10 mouse cellular contexts compared by ENCODE assay signal in the genomic region with DNA sequence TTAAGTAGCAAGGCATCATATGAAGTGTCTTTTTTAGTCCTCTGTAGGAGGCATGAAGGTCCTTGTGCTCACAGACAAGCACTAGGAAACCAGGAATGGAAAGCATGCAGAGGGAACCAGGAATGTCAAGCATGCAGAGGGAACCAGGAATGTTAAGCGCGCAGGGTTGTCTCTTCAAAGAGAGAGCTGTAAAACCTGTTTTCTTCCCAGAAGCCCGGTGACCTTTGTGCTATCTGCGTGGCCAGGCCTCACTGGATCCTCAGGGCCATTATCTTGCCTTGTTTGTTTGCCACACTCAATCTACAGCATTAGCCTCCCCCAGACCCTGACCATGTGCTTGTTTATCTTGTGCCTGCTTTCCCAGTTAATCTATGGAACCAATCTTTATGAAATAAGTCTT. TPM values are rescaled to one million over a fixed set of nuclear protein-coding genes. Genes with fewer than 3 reads are reported as not detected.
DNase-seq lines count a peak whose midpoint lies in the region; ATAC-seq and TF ChIP-seq lines count a peak whose summit lies in the region.
"Had no signal": no experiment of that assay in that cellular context is flagged by ENCODE, and none has a peak within 500 bp of the region (broad histone marks: within the 10 kb centered on the region; RNA-seq: fewer than 3 reads in every experiment).

No protein-coding gene starts in this region.

- peak; percentile 91 for TF ChIP-seq EP300 in ES-Bruce4 (IDR thresholded peaks at IDR 0.05; ENCODE audit: insufficient read depth, low read depth, low read length)
- TF ChIP-seq EP300 in liver, embryonic 14.5 days (IDR thresholded peaks at IDR 0.05; ENCODE audit: low read depth) = peak; percentile 57

- ATAC-seq in heart, embryonic 11.5 days (replicated peaks; ENCODE audit: insufficient number of reproducible peaks, low FRiP score, low TSS enrichment) = no peak
- peak; percentile 73; the same call in 1 of the 2 replicates for ATAC-seq in liver, embryonic 14.5 days (ENCODE audit: insufficient read depth)

- TF ChIP-seq CTCF in ES-Bruce4 (IDR thresholded peaks at IDR 0.05; ENCODE audit: low read depth, low read length) = no peak
- no peak for TF ChIP-seq CTCF in liver, embryonic 14.5 days (IDR thresholded peaks at IDR 0.05; ENCODE audit: low read depth)
- TF ChIP-seq CTCF in thymus, adult 2 months (IDR thresholded peaks at IDR 0.05; ENCODE audit: borderline replicate concordance, control insufficient read depth, extremely low read depth, insufficient read depth, low read length, poor library complexity) = no peak

- no peak for TF ChIP-seq POLR2A in ES-Bruce4 (IDR thresholded peaks at IDR 0.05; ENCODE audit: insufficient read depth, low read length)
- no peak for TF ChIP-seq POLR2A in thymus, adult 2 months (IDR thresholded peaks at IDR 0.05; ENCODE audit: control insufficient read depth, extremely low read depth, insufficient read depth, low read length, poor library complexity)

- H3K4me1 ChIP-seq in heart, embryonic 11.5 days (ENCODE audit: control insufficient read depth, insufficient read depth, low read length) = no peaks in the 10 kb centered on the region
- H3K4me1 ChIP-seq in ES-Bruce4 (ENCODE audit: control insufficient read depth, insufficient read depth, low read length) = no peaks in the 10 kb centered on the region
- H3K4me1 ChIP-seq in liver, embryonic 14.5 days (replicated peaks; ENCODE audit: control insufficient read depth in 2 of 2, insufficient read depth in 2 of 2, low read length in 1 of 2) = peaks cover 5 to 29% of the 10 kb centered on the region in 2 experiments; a peak in 3 of 4 replicates
- no peaks in the 10 kb centered on the region for H3K4me1 ChIP-seq in thymus, adult 2 months (replicated peaks; ENCODE audit: control insufficient read depth, insufficient read depth, low read length)

- H3K4me2 ChIP-seq in heart, embryonic 11.5 days = no peak overlapping the region
- no peak overlapping the region for H3K4me2 ChIP-seq in liver, embryonic 14.5 days (ENCODE audit: low read depth)

- WGBS in heart, embryonic 11.5 days (ENCODE audit: insufficient replicate concordance) = 22% methylated on average over 4 of the region's 4 CpGs
- 24% methylated on average over 4 of the region's 4 CpGs for WGBS in liver, embryonic 14.5 days (ENCODE audit: insufficient replicate concordance)
- WGBS in thymus, adult 2 months = 100% methylated on average over 4 of the region's 4 CpGs

- H3K4me3 ChIP-seq in heart, embryonic 11.5 days (ENCODE audit: low read depth, low read length) = no peak overlapping the region
- H3K4me3 ChIP-seq in ES-Bruce4 (ENCODE audit: low read depth, low read length) = no peak overlapping the region
- H3K4me3 ChIP-seq in liver, embryonic 14.5 days (ENCODE audit: insufficient read depth in 1 of 2, low read depth in 2 of 2, low read length in 2 of 2) = no peak overlapping the region
- no peak overlapping the region for H3K4me3 ChIP-seq in thymus, adult 2 months (ENCODE audit: control insufficient read depth, insufficient read depth, low read length)

- no peak overlapping the region for H3K9ac ChIP-seq in heart, embryonic 11.5 days (ENCODE audit: low read depth, low read length)
- no peak overlapping the region for H3K9ac ChIP-seq in ES-Bruce4 (ENCODE audit: low read depth, poor library complexity, severe bottlenecking)
- H3K9ac ChIP-seq in liver, embryonic 14.5 days (replicated peaks) = no peak overlapping the region

- H3K27ac ChIP-seq in heart, embryonic 11.5 days (ENCODE audit: low read depth, low read length) = peak overlapping the region; percentile 41; the same call in 1 of the 2 replicates
- H3K27ac ChIP-seq in ES-Bruce4 (ENCODE audit: insufficient read depth, low read length) = peak overlapping the region; percentile 81; the same call in 1 of the 2 replicates
- H3K27ac ChIP-seq in liver, embryonic 14.5 days = no peak overlapping the region; the same call in 1 of the 2 replicates
- H3K27ac ChIP-seq in thymus, adult 2 months (ENCODE audit: control insufficient read depth, insufficient read depth, low read length) = no peak overlapping the region

- intact Hi-C loops in heart, postnatal 10 days (cut with DNase I) = no loop called here

- H3K36me3 ChIP-seq in heart, embryonic 11.5 days (ENCODE audit: control insufficient read depth, insufficient read depth, low read length) = no peaks in the 10 kb centered on the region
- H3K36me3 ChIP-seq in ES-Bruce4 (ENCODE audit: control insufficient read depth, insufficient read depth, low read length, poor library complexity, severe bottlenecking) = no peaks in the 10 kb centered on the region
- no peaks in the 10 kb centered on the region for H3K36me3 ChIP-seq in liver, embryonic 14.5 days (replicated peaks; ENCODE audit: control insufficient read depth, insufficient read depth, low read depth)
- no peaks in the 10 kb centered on the region for H3K36me3 ChIP-seq in thymus, adult 2 months (ENCODE audit: control insufficient read depth, insufficient read depth, low read length)

- no peaks in the 10 kb centered on the region for H3K9me3 ChIP-seq in heart, embryonic 11.5 days (replicated peaks; ENCODE audit: control insufficient read depth, low read length)
- H3K9me3 ChIP-seq in ES-Bruce4 (replicated peaks; ENCODE audit: control insufficient read depth, insufficient read depth, low read length, poor library complexity, severe bottlenecking) = no peaks in the 10 kb centered on the region
- H3K9me3 ChIP-seq in liver, embryonic 14.5 days (ENCODE audit: control insufficient read depth, low read length) = no peaks in the 10 kb centered on the region

- H3K27me3 ChIP-seq in heart, embryonic 11.5 days (ENCODE audit: control insufficient read depth, insufficient read depth, low read length) = no peaks in the 10 kb centered on the region
- no peaks in the 10 kb centered on the region for H3K27me3 ChIP-seq in ES-Bruce4 (ENCODE audit: control insufficient read depth, insufficient read depth, low read length, poor library complexity, severe bottlenecking)
- no peaks in the 10 kb centered on the region for H3K27me3 ChIP-seq in liver, embryonic 14.5 days (ENCODE audit: control insufficient read depth, insufficient read depth, low read length)
- no peaks in the 10 kb centered on the region for H3K27me3 ChIP-seq in thymus, adult 2 months (ENCODE audit: control insufficient read depth, insufficient read depth, low read length)

- no peak for DNase-seq in heart, adult 8-10 months (ENCODE audit: low spot score)
- peak; percentile 17 to 30 for DNase-seq in heart, postnatal 10 days
- DNase-seq in liver, embryonic 14.5 days (ENCODE audit: low read depth in 3 of 3, low spot score in 3 of 3) = peak in 2 of 3 experiments; percentile 20 to 49
- no peak for DNase-seq in left cerebral cortex, adult 11 months (ENCODE audit: low spot score)
- no peak for DNase-seq in right cerebral cortex, postnatal 36 days (ENCODE audit: low spot score in 2 of 2)
- DNase-seq in thymus, adult 2 months = no peak
- DNase-seq: B cell, adult 2 months; cerebellum, adult 2 months had no signal

RNA-seq across cellular contexts. Expression of gene Mcts1, which starts 10.6 kb away (rescaled TPM):
- polyA plus RNA-seq in heart, embryonic 11.5 days (2014; fragmentation: Nextera tagmentation; extraction: Ambion mirVana) = 51.2 and 56.5 TPM in 2 replicates
- total RNA-seq in heart, adult 8-10 months (2022) = 10 to 100 TPM; 30.1 to 43.2 (median 37.5) TPM
- polyA plus RNA-seq in ES-Bruce4 (2011; ENCODE audit: insufficient read depth, insufficient read length, low read depth, missing spikeins) = 153 and 160 TPM in 2 replicates
- total RNA-seq in heart, postnatal 10 days (2021) = 10 to 100 TPM; 41.6 to 42.8 TPM
- polyA plus RNA-seq in liver, embryonic 14.5 days (2012; rRNA removed) = 15.9 and 23.8 TPM in 2 replicates
- polyA plus RNA-seq in liver, embryonic 14.5 days (2014; fragmentation: Nextera tagmentation; extraction: Ambion mirVana) = 44.4 and 47.8 TPM in 2 replicates
- 11.1 and 12.4 TPM in 2 replicates for polyA plus RNA-seq in thymus, adult 2 months (2012; rRNA removed)

RNA-seq across cellular contexts. Expression of gene Cul4b, which starts 13.8 kb away (rescaled TPM):
- polyA plus RNA-seq in heart, embryonic 11.5 days (2014; fragmentation: Nextera tagmentation; extraction: Ambion mirVana) = 31.7 and 37.2 TPM in 2 replicates
- total RNA-seq in heart, adult 8-10 months (2022) = 10 to 100 TPM; 10.7 to 13.3 (median 12.0) TPM
- 530 and 557 TPM in 2 replicates for polyA plus RNA-seq in ES-Bruce4 (2011; ENCODE audit: insufficient read depth, insufficient read length, low read depth, missing spikeins)
- total RNA-seq in heart, postnatal 10 days (2021) = 10 to 100 TPM; 17.3 to 19.3 TPM
- 3.5 and 7.2 TPM in 2 replicates for polyA plus RNA-seq in liver, embryonic 14.5 days (2012; rRNA removed)
- polyA plus RNA-seq in liver, embryonic 14.5 days (2014; fragmentation: Nextera tagmentation; extraction: Ambion mirVana) = 12.9 and 13.3 TPM in 2 replicates
- 6.9 and 8.1 TPM in 2 replicates for polyA plus RNA-seq in thymus, adult 2 months (2012; rRNA removed)

RNA-seq across cellular contexts. Expression of gene C1galt1c1, which starts 45.1 kb away (rescaled TPM):
- 29.6 and 30.2 TPM in 2 replicates for polyA plus RNA-seq in heart, embryonic 11.5 days (2014; fragmentation: Nextera tagmentation; extraction: Ambion mirVana)
- total RNA-seq in heart, adult 8-10 months (2022) = 10 to 100 TPM in 3 of 4 experiments, 1 to 10 TPM in 1; 9.0 to 15.3 (median 11.0) TPM
- 18.6 and 20.0 TPM in 2 replicates for polyA plus RNA-seq in ES-Bruce4 (2011; ENCODE audit: insufficient read depth, insufficient read length, low read depth, missing spikeins)
- total RNA-seq in heart, postnatal 10 days (2021) = 10 to 100 TPM; 10.5 to 11.4 TPM
- polyA plus RNA-seq in liver, embryonic 14.5 days (2012; rRNA removed) = 4.4 and 8.6 TPM in 2 replicates
- 14.0 and 16.9 TPM in 2 replicates for polyA plus RNA-seq in liver, embryonic 14.5 days (2014; fragmentation: Nextera tagmentation; extraction: Ambion mirVana)
- polyA plus RNA-seq in thymus, adult 2 months (2012; rRNA removed) = 4.6 and 5.8 TPM in 2 replicates

Comparison
In these comparisons a context has a peak if more than half of its experiments do, and no peak if none do; other contexts are left out.
1. DNase-seq: peak in heart, postnatal 10 days (2 of 2) and liver, embryonic 14.5 days (2 of 3); none in heart, adult 8-10 months (single experiment), left cerebral cortex, adult 11 months (single experiment), right cerebral cortex, postnatal 36 days (0 of 2) and thymus, adult 2 months (single experiment).
2. H3K27ac ChIP-seq: peak in heart, embryonic 11.5 days (single experiment) and ES-Bruce4 (single experiment); none in liver, embryonic 14.5 days (single experiment) and thymus, adult 2 months (single experiment).
3. RNA of gene Cul4b, which starts 13.8 kb away (polyA plus RNA-seq): 530 to 557 TPM in ES-Bruce4; 31.7 to 37.2 TPM in heart, embryonic 11.5 days, 3.5 to 13.3 TPM in liver, embryonic 14.5 days and 6.9 to 8.1 TPM in thymus, adult 2 months; every median in the first group is over 10 times any median in the second.